Mouse (Mus musculus) heart, embryonic 16.5 days (tissue): ENCODE data around the gene Sdhaf2. TPM values are rescaled to one million over a fixed set of nuclear protein-coding genes. Genes with fewer than 3 reads are reported as not detected.

Source experiments
- ATAC-seq: fragments of 200-750 bp; cut with Nextera tagmentation; replicated peaks from 2 replicates; pipeline ENCODE4 v1.8.0; 2017; ENCODE audit warnings: moderate number of reproducible peaks; ENCODE audit not compliant: insufficient read depth, low FRiP score; ENCODE audit errors: extremely low read depth
- H3K27ac ChIP-seq: fragments of 300-500 bp; sonication (generic); 2 replicates; pipeline ENCODE4 v1.5.1; 2014; ENCODE audit warnings: mild to moderate bottlenecking, low read length, control low read depth, moderate library complexity
- H3K27me3 ChIP-seq: fragments of 300-500 bp; sonication (generic); 2 replicates; pipeline ENCODE4 v1.6.1; 2014; ENCODE audit warnings: low read length, mixed read lengths; ENCODE audit not compliant: control insufficient read depth, insufficient read depth
- H3K36me3 ChIP-seq: fragments of 300-500 bp; sonication (generic); 2 replicates; pipeline ENCODE4 v1.6.1; 2014; ENCODE audit not compliant: control insufficient read depth, insufficient read depth
- H3K4me1 ChIP-seq: fragments of 300-500 bp; sonication (generic); 2 replicates; pipeline ENCODE4 v1.6.1; 2014; ENCODE audit warnings: low read length, mixed read lengths; ENCODE audit not compliant: control insufficient read depth, insufficient read depth
- H3K4me2 ChIP-seq: fragments of 300-500 bp; sonication (generic); 2 replicates; pipeline ENCODE4 v1.6.1; 2014; ENCODE audit warnings: low read depth, mild to moderate bottlenecking, control low read depth, low read length
- H3K4me3 ChIP-seq: fragments of 300-500 bp; sonication (generic); 2 replicates; pipeline ENCODE4 v1.5.1; 2014; ENCODE audit warnings: mild to moderate bottlenecking, control low read depth, low read length
- H3K9ac ChIP-seq: fragments of 300-500 bp; sonication (generic); 2 replicates; pipeline ENCODE4 v1.6.1; 2014; ENCODE audit warnings: low read length, control low read depth
- H3K9me3 ChIP-seq: fragments of 300-500 bp; sonication (generic); replicated peaks from 2 replicates; pipeline ENCODE4 v1.6.1; 2016; ENCODE audit warnings: low read length; ENCODE audit not compliant: control insufficient read depth
- WGBS: fragments of 180-500 bp; shearing (Covaris S2); extraction: QIAGEN DNeasy Blood & Tissue Kit; methylation state at CpG from one replicate; pipeline ENCODE4 v1.1.7; 2014; 5-methylcytosine and 5-hydroxymethylcytosine counted together
- polyA plus RNA-seq: library from polyadenylated mRNA; unstranded; fragments of >200 nt; fragmentation: Nextera tagmentation; extraction: Ambion mirVana; gene quantifications from 2 replicates; pipeline ENCODE4 v1.2.1, GENCODE M21; 2015

Gene Sdhaf2
- polyA plus RNA-seq, 1 experiment from 2014 or later: 53.6 TPM

DNA sequence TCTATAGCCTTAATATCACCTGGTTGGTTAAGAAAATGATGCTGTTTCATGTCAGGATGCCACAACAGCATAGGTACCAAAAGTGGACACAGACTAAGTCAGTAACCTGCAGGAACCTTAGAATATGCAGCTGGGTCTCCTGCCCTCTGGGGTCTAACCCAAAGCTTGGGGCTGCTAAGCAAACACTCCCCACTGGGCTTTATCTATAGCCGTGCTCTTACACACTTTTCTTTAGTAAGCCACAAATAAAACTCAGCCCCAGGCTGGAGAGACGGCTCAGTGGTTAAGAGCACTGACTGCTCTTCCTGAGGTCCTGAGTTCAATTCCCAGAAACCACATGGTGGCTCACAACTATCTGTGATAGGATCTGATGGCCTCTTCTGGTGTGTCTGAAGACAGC, 31.1 kb upstream of the Sdhaf2 start:
- H3K4me3 ChIP-seq: no peak overlapping the region
- H3K36me3 ChIP-seq: no peaks in the 10 kb centered on the region
- H3K27ac ChIP-seq: no peak overlapping the region
- no peaks in the 10 kb centered on the region for H3K9me3 ChIP-seq
- H3K9ac ChIP-seq: no peak overlapping the region
- peaks cover 8% of the 10 kb centered on the region for H3K4me1 ChIP-seq
- H3K4me2 ChIP-seq: no peak overlapping the region
- no peak for ATAC-seq
- WGBS: 59% methylated on average over 2 of the region's 2 CpGs
- H3K27me3 ChIP-seq: no peaks in the 10 kb centered on the region

GRCm38 (mm10) chr19:10555624-10556510, 29.9 kb upstream of the Sdhaf2 start, which contains the start of gene Tmem216:
Tmem216 (minus strand) TSS chr19:10556238.
- H3K4me2 ChIP-seq: peak within 1 kb of the TSS; percentile 85
- no peaks in the 10 kb centered on the region for H3K9me3 ChIP-seq
- peak within 1 kb of the TSS; percentile 80 for H3K27ac ChIP-seq
- peak; percentile 94 for ATAC-seq
- H3K4me3 ChIP-seq: peak within 1 kb of the TSS; percentile 74
- peak within 1 kb of the TSS; percentile 85 for H3K9ac ChIP-seq
- peaks cover 7% of the 10 kb centered on the region; the same call in 1 of the 2 replicates for H3K36me3 ChIP-seq
- 0 out of 2 replicates have a peak, but pooled peaks cover 2% of the 10 kb centered on the region for H3K4me1 ChIP-seq
- H3K27me3 ChIP-seq: no peaks in the 10 kb centered on the region
- 1% methylated on average over 43 of the region's 43 CpGs for WGBS

- H3K27ac ChIP-seq: no peak overlapping the region
- no peak overlapping the region for H3K9ac ChIP-seq
- H3K9me3 ChIP-seq: no peaks in the 10 kb centered on the region
- H3K4me3 ChIP-seq: no peak overlapping the region
- 84% methylated on average over 5 of the region's 5 CpGs for WGBS
- peaks cover 70% of the 10 kb centered on the region for H3K36me3 ChIP-seq
- no peaks in the 10 kb centered on the region for H3K4me1 ChIP-seq
- no peak for ATAC-seq
- no peak overlapping the region for H3K4me2 ChIP-seq
- no peaks in the 10 kb centered on the region for H3K27me3 ChIP-seq
Observed at GRCm38 (mm10) chr19:10539454-10539853, 13.5 kb upstream of the Sdhaf2 start.

DNA sequence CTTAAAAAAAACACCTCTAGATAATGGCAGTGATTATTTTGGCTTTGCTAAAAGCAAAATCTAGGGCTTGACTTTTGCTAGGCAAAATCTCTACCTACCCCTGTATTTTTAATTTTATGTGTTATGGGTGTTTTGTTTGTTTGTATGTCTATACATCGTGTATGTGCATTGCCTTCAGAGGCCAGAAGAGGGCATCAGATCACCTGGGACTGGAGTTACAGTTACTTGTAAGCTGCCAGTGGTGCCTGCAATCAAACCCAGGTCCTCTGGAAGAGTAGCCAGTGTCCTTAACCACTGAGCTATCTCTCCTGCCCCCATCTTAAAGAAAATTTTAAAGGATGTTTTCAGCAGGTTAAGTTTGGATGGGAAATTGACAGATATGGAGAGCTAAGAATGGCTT, 4.1 kb upstream of the Sdhaf2 start:
- no peak for ATAC-seq
- H3K4me3 ChIP-seq: no peak overlapping the region
- no peak overlapping the region for H3K27ac ChIP-seq
- H3K4me1 ChIP-seq: peaks cover 9% of the 10 kb centered on the region
- peaks cover 37% of the 10 kb centered on the region for H3K36me3 ChIP-seq
- H3K9me3 ChIP-seq: no peaks in the 10 kb centered on the region
- H3K4me2 ChIP-seq: no peak overlapping the region
- H3K9ac ChIP-seq: no peak overlapping the region
- no peaks in the 10 kb centered on the region for H3K27me3 ChIP-seq
- 94% methylated on average over 1 of the region's 1 CpGs for WGBS

DNA sequence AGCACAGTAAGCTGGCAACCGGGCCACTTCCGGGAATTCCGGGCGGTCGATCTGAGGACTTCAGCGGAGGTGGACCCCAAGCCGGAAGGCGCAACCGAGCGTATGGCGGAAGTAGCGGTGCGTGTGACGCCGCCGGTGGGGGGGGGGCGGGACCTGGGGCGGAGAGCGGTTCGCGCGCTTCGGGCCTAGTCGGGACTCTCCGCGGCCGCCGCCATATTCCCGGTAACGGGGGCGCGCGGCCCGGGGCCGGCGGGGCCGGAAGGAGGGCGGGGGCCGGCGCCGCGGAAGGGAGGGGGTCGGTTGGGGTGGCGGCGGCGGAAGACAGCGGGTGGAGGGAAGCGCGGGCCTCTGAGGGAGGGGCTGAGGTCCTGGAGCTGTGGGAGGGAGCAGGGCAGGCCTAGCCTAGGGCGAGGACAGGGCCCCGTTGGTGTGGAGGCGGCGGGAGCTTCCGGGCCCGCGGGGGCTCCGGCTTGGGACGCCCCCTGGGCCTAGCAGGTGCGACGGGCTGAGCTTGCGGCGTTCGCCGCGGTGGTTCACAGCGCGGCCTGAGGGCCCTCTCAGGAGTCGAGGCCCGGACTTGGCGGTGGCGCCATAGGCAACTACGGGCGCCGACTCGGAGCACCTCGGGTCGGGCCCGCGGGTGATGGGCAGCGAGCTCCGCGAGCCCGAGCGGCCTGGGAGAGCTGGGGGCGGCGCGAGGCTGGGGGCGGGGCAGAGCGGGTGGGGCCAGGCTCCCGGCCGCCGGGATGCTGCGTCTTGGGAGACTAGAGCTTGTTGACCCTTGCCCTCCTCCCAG, 638 bp downstream of the Sdhaf2 start, which contains the start of gene Cpsf7:
Gene Cpsf7 (plus strand): TSS at position 161 of the 796 bp plus-strand sequence.
- peak within 1 kb of the TSS; percentile 100 for H3K9ac ChIP-seq
- peak within 1 kb of the TSS; percentile 96 for H3K4me3 ChIP-seq
- H3K4me1 ChIP-seq: peaks cover 14% of the 10 kb centered on the region
- peaks cover 8% of the 10 kb centered on the region for H3K36me3 ChIP-seq
- ATAC-seq: peak; percentile 94
- peak within 1 kb of the TSS; percentile 75 for H3K4me2 ChIP-seq
- no peaks in the 10 kb centered on the region for H3K27me3 ChIP-seq
- peak within 1 kb of the TSS; percentile 99 for H3K27ac ChIP-seq
- WGBS: under 1% methylated on average over 86 of the region's 93 CpGs
- no peaks in the 10 kb centered on the region for H3K9me3 ChIP-seq

- ATAC-seq: no peak
- Histone ChIP-seq H3K27me3 (no peaks in the 10 kb centered on the region), H3K27ac (peak overlapping the region; percentile 99), H3K4me2 (peak overlapping the region; percentile 68), H3K4me3 (peak overlapping the region; percentile 96), H3K36me3 (peaks cover 5% of the 10 kb centered on the region; the same call in 1 of the 2 replicates), H3K9me3 (no peaks in the 10 kb centered on the region), H3K9ac (peak overlapping the region; percentile 100), H3K4me1 (peaks cover 14% of the 10 kb centered on the region)
- WGBS: under 1% methylated on average over 19 of the region's 19 CpGs
Observed at GRCm38 (mm10) chr19:10524784-10525105, 1.2 kb downstream of the Sdhaf2 start.

GRCm38 (mm10) chr19:10523483-10524080, 2.4 kb downstream of the Sdhaf2 start:
- no peak for ATAC-seq
- H3K9me3 ChIP-seq: no peaks in the 10 kb centered on the region
- no peaks in the 10 kb centered on the region for H3K27me3 ChIP-seq
- no peak overlapping the region for H3K4me3 ChIP-seq
- no peak overlapping the region for H3K9ac ChIP-seq
- peaks cover 14% of the 10 kb centered on the region for H3K4me1 ChIP-seq
- H3K36me3 ChIP-seq: peaks cover 3% of the 10 kb centered on the region; the same call in 1 of the 2 replicates
- no peak overlapping the region for H3K27ac ChIP-seq
- WGBS: 75% methylated on average over 5 of the region's 5 CpGs
- H3K4me2 ChIP-seq: peak overlapping the region; percentile 6; the same call in 1 of the 2 replicates

- H3K36me3 ChIP-seq: peaks cover 7% of the 10 kb centered on the region
- H3K27ac ChIP-seq: no peak overlapping the region
- no peak overlapping the region for H3K4me3 ChIP-seq
- no peak for ATAC-seq
- no peak overlapping the region for H3K9ac ChIP-seq
- 73% methylated on average over 1 of the region's 1 CpGs for WGBS
- no peaks in the 10 kb centered on the region for H3K27me3 ChIP-seq
- H3K9me3 ChIP-seq: no peaks in the 10 kb centered on the region
- H3K4me1 ChIP-seq: peaks cover 14% of the 10 kb centered on the region
- no peak overlapping the region for H3K4me2 ChIP-seq
Observed at GRCm38 (mm10) chr19:10521926-10522325, 4.0 kb downstream of the Sdhaf2 start.
